Mouse (Mus musculus) stomach, embryonic 14.5 days (tissue): ENCODE results near the gene Zkscan14. TPM values are rescaled to one million over a fixed set of nuclear protein-coding genes. Genes with fewer than 3 reads are reported as not detected.
A peak's percentile ranks its signal among the peaks of the same experiment; 100 is the strongest.
"Not testable (repeated sequence)": the region's sequence is repeated elsewhere in the genome, so short reads cannot be mapped to it uniquely, and the experiment has no call there.

Source experiments
- ATAC-seq: fragments of 200-750 bp; cut with Nextera tagmentation; 2 replicates; pipeline ENCODE4 v1.8.0; 2017; ENCODE audit warnings: low read depth, moderate TSS enrichment; ENCODE audit not compliant: insufficient number of reproducible peaks, insufficient read depth, low FRiP score
- H3K27ac ChIP-seq: fragments of 300-500 bp; sonication (generic); 2 replicates; pipeline ENCODE4 v1.5.1; 2014; ENCODE audit warnings: mild to moderate bottlenecking, low read length, moderate library complexity, mixed read lengths
- H3K27me3 ChIP-seq: fragments of 300-500 bp; sonication (generic); 2 replicates; pipeline ENCODE4 v1.6.1; 2014; ENCODE audit warnings: low read length, control low read depth, mixed read lengths; ENCODE audit not compliant: control insufficient read depth, insufficient read depth
- H3K36me3 ChIP-seq: fragments of 300-500 bp; sonication (generic); 2 replicates; pipeline ENCODE4 v1.6.1; 2014; ENCODE audit warnings: mild to moderate bottlenecking, control low read depth, low read length, moderate library complexity, mixed read lengths; ENCODE audit not compliant: control insufficient read depth, insufficient read depth
- H3K4me1 ChIP-seq: fragments of 300-500 bp; sonication (generic); 2 replicates; pipeline ENCODE4 v1.6.1; 2014; ENCODE audit warnings: low read length, control low read depth, mixed read lengths; ENCODE audit not compliant: control insufficient read depth, insufficient read depth
- H3K4me2 ChIP-seq: fragments of 300-500 bp; sonication (generic); replicated peaks from 2 replicates; pipeline ENCODE4 v1.6.1; 2014; ENCODE audit warnings: low read depth, low read length, control low read depth
- H3K4me3 ChIP-seq: fragments of 300-500 bp; sonication (generic); 2 replicates; pipeline ENCODE4 v1.5.1; 2014; ENCODE audit warnings: low read depth, low read length, control low read depth
- H3K9ac ChIP-seq: fragments of 300-500 bp; sonication (generic); replicated peaks from 2 replicates; pipeline ENCODE4 v1.6.1; 2014; ENCODE audit warnings: low read depth, mild to moderate bottlenecking, control low read depth, low read length, moderate library complexity, mixed read lengths
- H3K9me3 ChIP-seq: fragments of 300-500 bp; sonication (generic); 2 replicates; pipeline ENCODE4 v1.6.1; 2016; ENCODE audit warnings: low read depth, low read length, control low read depth; ENCODE audit not compliant: control insufficient read depth
- WGBS: fragments of 180-500 bp; shearing (Covaris S2); extraction: QIAGEN DNeasy Blood & Tissue Kit; methylation state at CpG from one replicate; pipeline ENCODE4 v1.1.7; 2014; 5-methylcytosine and 5-hydroxymethylcytosine counted together
- polyA plus RNA-seq: library from polyadenylated mRNA; unstranded; fragments of >200 nt; fragmentation: Nextera tagmentation; extraction: Ambion mirVana; gene quantifications from 2 replicates; pipeline ENCODE4 v1.2.1, GENCODE M21; 2014

Zkscan14 gene
- polyA plus RNA-seq = 9.0 and 9.6 TPM in 2 replicates

- Histone ChIP-seq H3K27me3 (no peaks in the 10 kb centered on the region), H3K4me2 (peak within 1 kb of the TSS; percentile 97), H3K9me3 (no peaks in the 10 kb centered on the region), H3K36me3 (no peaks in the 10 kb centered on the region), H3K27ac (no peak within 1 kb of the TSS), H3K9ac (peak within 1 kb of the TSS; percentile 68), H3K4me1 (peaks cover 11% of the 10 kb centered on the region; the same call in 1 of the 2 replicates), H3K4me3 (peak within 1 kb of the TSS; percentile 55)
- ATAC-seq = 0 out of 2 replicates have a peak, but pooled peaks have one; percentile 19
- 1% methylated on average over 37 of the region's 37 CpGs for WGBS
Observed at GRCm38 (mm10) chr5:145201321-145201991, at the start of gene Zkscan14. TSS of gene Zkscan14 (minus strand) at chr5:145201868.

DNA sequence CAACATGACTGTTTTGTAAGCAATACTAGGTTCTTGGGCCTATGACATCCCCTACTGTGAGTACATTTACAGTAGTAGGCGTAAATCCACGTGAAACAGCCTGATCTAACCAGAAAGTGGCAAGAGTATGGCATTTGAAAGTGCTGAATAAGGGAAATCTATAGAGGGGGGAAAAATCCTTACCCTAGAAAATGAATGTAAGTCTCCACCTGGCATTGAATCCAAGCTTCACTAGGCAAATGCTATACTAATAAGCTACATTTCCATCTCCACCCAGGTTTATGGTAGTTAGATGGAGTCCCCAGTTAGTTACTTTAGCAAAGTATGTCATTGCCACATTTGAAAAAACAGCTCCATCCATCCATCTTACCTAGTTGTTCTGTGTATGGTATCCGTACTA lies 47.9 kb upstream of the Zkscan14 start:
- 93% methylated on average over 3 of the region's 3 CpGs for WGBS
- Histone ChIP-seq H3K9me3 (no peaks in the 10 kb centered on the region), H3K4me1 (no peaks in the 10 kb centered on the region), H3K4me3 (no peak overlapping the region), H3K27me3 (no peaks in the 10 kb centered on the region), H3K36me3 (peaks cover 14% of the 10 kb centered on the region), H3K27ac (no peak overlapping the region), H3K9ac (no peak overlapping the region), H3K4me2 (no peak overlapping the region)
- ATAC-seq = no peak

- H3K9ac ChIP-seq = no peak overlapping the region
- no peak overlapping the region for H3K27ac ChIP-seq
- ATAC-seq = no peak
- no peak overlapping the region for H3K4me3 ChIP-seq
- no peaks in the 10 kb centered on the region for H3K9me3 ChIP-seq
- H3K4me2 ChIP-seq = no peak overlapping the region
- peaks cover 50% of the 10 kb centered on the region for H3K36me3 ChIP-seq
- no peaks in the 10 kb centered on the region for H3K4me1 ChIP-seq
- H3K27me3 ChIP-seq = no peaks in the 10 kb centered on the region
Observed at GRCm38 (mm10) chr5:145234636-145235035, 33.0 kb upstream of the Zkscan14 start.

DNA sequence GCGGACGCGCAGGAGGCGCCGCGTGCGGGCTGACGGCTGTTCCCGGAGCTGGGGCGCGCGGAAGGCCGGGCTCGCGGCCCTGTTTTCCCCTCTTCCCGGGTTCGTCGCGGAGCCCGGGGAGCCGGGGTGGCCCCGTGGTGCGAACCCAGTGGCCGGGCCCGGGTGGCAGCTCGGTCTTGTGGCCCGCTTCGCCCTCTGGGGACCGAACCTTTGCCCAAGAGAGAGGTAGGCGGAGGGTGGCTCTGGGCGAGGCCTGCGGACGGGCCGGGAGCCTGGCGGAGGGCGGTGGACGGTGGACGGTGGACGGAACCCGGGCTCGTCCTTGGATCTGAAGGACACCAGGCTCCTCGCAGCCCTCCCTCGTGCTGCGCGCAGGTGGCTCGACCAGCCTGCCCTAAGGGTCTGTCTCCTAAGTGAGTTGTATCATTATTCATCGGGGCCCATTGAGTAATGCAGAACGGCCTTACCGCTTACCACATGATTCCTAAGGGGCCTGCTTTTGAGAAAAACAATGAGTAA lies 30.3 kb upstream of the Zkscan14 start:
- Histone ChIP-seq H3K27ac (peak overlapping the region; percentile 84), H3K9me3 (no peaks in the 10 kb centered on the region), H3K27me3 (no peaks in the 10 kb centered on the region), H3K4me1 (no peaks in the 10 kb centered on the region), H3K4me3 (peak overlapping the region; percentile 99), H3K9ac (peak overlapping the region; percentile 83), H3K36me3 (peaks cover 31% of the 10 kb centered on the region), H3K4me2 (peak overlapping the region; percentile 66)
- WGBS = 0% methylated on average over 46 of the region's 49 CpGs
- ATAC-seq = peak; percentile 64

DNA sequence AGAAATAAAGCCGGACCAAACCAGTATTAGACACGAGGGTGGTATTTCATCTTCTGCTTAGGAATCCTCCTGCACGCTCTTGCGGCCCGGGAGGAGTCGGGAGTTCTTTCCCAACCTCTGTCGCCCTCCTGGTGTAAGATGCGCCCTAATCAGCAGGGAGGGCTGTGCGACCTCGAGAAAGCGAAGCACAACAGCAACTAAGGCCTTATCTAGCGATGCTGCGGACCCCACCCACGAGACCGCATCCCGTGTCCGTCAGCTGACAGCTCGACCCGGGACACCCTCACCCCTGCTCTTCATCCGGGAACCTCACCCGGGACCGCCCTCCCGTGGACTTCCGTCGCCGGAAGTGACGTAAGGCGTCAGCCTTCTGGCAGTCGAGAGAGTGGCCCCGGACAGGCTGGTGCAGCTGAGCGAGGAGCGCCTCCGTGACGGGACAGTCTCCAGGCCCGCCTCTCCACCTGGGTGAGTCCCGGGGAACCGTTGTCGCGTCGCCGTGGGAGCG lies 29.8 kb upstream of the Zkscan14 start, which contains the start of gene Zfp655:
TSS of gene Zfp655 (plus strand) at position 349 of the 505 bp plus-strand sequence.
- Histone ChIP-seq H3K9ac (peak within 1 kb of the TSS; percentile 83), H3K36me3 (peaks cover 27% of the 10 kb centered on the region), H3K27ac (peak within 1 kb of the TSS; percentile 84), H3K27me3 (no peaks in the 10 kb centered on the region), H3K4me3 (peak within 1 kb of the TSS; percentile 99), H3K4me2 (peak within 1 kb of the TSS; percentile 66), H3K9me3 (no peaks in the 10 kb centered on the region), H3K4me1 (no peaks in the 10 kb centered on the region)
- peak; percentile 99 for ATAC-seq
- WGBS = under 1% methylated on average over 42 of the region's 42 CpGs

- ATAC-seq = no peak
- Histone ChIP-seq H3K4me3 (no peak overlapping the region), H3K27ac (peak overlapping the region; percentile 84; the same call in 1 of the 2 replicates), H3K9ac (no peak overlapping the region), H3K4me1 (no peaks in the 10 kb centered on the region), H3K9me3 (no peaks in the 10 kb centered on the region), H3K36me3 (peaks cover 21% of the 10 kb centered on the region; the same call in 1 of the 2 replicates), H3K4me2 (peak overlapping the region; percentile 66), H3K27me3 (no peaks in the 10 kb centered on the region)
- WGBS = 88% methylated on average over 4 of the region's 4 CpGs
Observed at GRCm38 (mm10) chr5:145230641-145231040, 29.0 kb upstream of the Zkscan14 start.

GRCm38 (mm10) chr5:145229283-145229682 lies 27.6 kb upstream of the Zkscan14 start:
- not testable (repeated sequence) for ATAC-seq, H3K4me3 ChIP-seq, H3K4me2 ChIP-seq, H3K27me3 ChIP-seq, H3K4me1 ChIP-seq, H3K9ac ChIP-seq, H3K27ac ChIP-seq, H3K9me3 ChIP-seq, H3K36me3 ChIP-seq
- 78% methylated on average over 6 of the region's 6 CpGs for WGBS

DNA sequence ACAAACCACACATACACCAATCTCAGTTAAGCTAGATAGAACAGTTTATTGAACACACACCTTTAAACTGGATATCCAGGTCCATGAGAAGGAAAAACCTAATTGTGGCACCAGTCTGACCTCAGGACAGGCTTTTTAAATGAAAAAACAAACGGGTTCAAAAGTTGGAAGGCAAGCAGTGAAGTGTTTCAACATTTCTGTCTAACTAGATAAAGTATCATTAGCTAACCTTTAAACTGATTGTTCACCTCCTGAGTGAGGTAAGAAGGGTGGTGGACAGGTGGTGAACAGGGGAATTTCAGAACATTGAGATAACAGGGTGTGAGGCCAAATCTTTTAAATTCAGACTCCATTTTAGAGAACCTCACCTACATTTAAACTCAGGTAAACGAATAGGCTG lies 24.8 kb upstream of the Zkscan14 start:
- Histone ChIP-seq H3K9me3 (no peaks in the 10 kb centered on the region), H3K27ac (no peak overlapping the region), H3K36me3 (peaks cover 3% of the 10 kb centered on the region; the same call in 1 of the 2 replicates), H3K27me3 (no peaks in the 10 kb centered on the region), H3K4me3 (no peak overlapping the region), H3K4me2 (no peak overlapping the region), H3K9ac (no peak overlapping the region), H3K4me1 (no peaks in the 10 kb centered on the region)
- WGBS = 64% methylated on average over 2 of the region's 2 CpGs
- ATAC-seq = no peak
